Mouse (Mus musculus): Measurements from ENCODE around the gene Atg4d. TPM values are rescaled to one million over a fixed set of nuclear protein-coding genes. Genes with fewer than 3 reads are reported as not detected.

The Atg4d gene
- polyA plus RNA-seq (2014; fragmentation: Illumina TruSeq; extraction: RNeasy Lipid Tissue Mini Kit (QIAGEN cat#74804); ENCODE audit: low read depth, low replicate concordance) = 1.3 TPM

DNA sequence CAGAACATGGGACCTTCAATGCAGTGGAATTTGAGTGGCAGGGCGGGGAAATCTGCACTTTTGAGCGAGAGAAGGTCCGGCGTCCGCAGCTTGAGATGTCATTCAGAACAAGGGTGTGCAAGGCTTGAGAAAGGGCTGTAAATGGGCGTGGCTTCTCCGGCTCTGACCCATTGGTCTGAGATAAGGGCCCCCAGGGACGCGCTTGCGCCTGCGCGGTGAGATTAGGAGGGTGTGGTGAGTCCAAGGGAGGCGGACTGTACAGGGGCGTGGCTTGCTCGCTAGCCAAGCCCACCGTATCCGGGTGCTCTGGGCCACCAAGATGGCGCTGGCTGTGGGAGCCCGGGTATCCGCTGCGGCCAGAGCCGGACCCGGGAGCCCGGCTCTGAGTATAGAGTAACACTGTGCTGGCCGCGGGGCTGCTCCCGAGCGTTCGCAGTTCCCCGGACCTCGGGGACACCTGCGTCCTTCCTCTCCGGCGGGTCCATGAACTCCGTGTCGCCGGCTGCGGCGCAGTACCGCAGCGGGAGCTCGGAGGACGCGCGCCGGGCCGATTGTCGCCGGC lies at the start of gene Atg4d:
TSS of gene Atg4d (plus strand) at position 294 of the 562 bp plus-strand sequence.

GRCm38 (mm10) chr9:21238733-21239464 lies 26.2 kb upstream of the Atg4d start, which contains the start of gene Keap1:
TSS of gene Keap1 (minus strand) at chr9:21239361.

DNA sequence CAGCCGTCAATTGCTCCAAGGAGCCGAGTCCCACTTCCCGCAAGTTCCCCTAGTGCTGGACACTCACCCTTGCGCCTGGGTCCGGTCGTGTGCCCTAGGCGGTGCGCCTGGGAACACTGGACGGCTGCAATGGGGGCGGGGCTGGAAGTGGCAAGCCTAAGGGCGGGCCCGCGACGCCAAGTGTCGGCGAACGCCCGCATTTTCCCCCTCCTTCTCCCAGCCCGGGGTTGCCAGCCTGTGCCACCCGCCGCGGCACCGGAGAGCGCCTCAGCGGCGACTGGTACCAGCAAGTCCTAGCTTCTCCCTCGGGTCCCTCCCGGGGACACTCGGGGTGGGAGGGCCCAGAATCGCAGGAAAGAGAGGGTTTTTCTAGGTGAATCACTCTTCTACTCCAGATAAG lies 16.8 kb upstream of the Atg4d start, which contains the start of gene S1pr5:
TSS of gene S1pr5 (minus strand) at position 118 of the 400 bp plus-strand sequence.

DNA sequence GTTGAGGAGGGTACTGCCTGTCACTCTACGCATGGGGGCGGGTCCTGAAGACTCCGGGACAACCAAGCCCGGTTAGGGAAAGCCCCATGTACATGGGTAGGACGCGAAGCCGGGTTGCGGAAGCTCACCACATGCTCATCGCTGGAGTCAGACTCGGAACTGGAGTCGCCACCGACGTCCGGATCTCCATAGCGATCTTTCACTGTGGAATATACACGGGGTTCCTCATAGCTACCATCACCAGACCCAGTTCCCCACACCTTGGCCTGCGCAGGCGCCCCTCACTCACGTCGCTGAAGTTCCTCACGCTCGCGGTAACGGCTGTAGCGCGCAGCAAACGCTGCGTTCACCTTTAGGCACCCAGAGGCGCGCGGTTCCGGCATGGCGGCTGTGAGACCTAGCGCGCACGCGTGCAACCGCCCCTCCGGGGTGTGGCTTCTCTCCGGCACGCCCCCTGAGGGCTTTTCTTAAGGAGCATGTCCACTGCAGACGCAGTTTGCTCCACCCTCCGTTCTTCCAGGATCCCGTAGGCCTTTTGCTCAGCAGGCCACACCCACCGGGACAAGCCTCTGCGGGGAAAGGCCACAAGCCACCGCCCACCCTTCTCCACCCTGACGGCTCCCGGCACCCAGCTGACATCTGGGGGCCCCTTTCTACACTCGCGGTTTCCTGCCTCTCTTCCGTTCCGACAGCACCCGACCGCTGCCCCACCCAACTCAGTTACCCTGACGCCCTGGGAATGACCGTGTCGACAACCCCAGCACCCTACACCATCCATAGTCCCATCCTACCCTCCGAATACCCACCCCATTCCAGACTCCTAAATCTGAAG lies 22.7 kb downstream of the Atg4d start, which contains the start of gene Kri1:
TSS of gene Kri1 (minus strand) at position 399 of the 832 bp plus-strand sequence.

GRCm38 (mm10) chr9:21291022-21291787 lies 26.1 kb downstream of the Atg4d start, which contains the start of gene Cdkn2d:
TSS of gene Cdkn2d (minus strand) at chr9:21291407.

DNA sequence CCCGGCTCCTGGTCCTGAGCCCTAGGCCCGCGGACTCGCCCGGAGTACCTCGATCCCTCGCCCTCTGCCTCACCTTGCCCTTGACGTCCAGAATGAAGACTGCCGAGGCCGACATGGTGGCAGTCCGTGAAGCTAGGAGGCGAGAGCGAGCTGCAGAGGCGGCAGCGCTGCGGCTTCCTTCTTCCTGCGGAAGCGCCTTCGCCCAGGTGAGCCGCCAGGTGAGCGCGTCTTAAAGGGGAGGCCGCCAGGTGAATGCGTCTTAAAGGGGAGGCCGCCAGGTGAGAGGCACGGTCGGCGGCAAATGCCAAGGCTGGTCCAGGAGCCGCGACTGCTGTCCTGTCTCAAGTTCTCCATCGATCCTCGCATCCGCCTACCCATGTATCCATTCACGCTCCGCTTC lies 47.0 kb downstream of the Atg4d start, which contains the start of gene Ap1m2:
TSS of gene Ap1m2 (minus strand) at position 204 of the 400 bp plus-strand sequence.

GRCm38 (mm10) chr9:21320619-21321512 lies 55.8 kb downstream of the Atg4d start, which contains the start of gene Slc44a2:
TSS of gene Slc44a2 (plus strand) at chr9:21320698.

Other genes starting within 250 kb of the Atg4d start
- gene Icam1, start 249.3 kb upstream of the Atg4d start, polyA plus RNA-seq (2014; fragmentation: Illumina TruSeq; extraction: RNeasy Lipid Tissue Mini Kit (QIAGEN cat#74804); ENCODE audit: low read depth, low replicate concordance) = 5.3 TPM
- gene Icam4, start 235.9 kb upstream of the Atg4d start, polyA plus RNA-seq (2014; fragmentation: Illumina TruSeq; extraction: RNeasy Lipid Tissue Mini Kit (QIAGEN cat#74804); ENCODE audit: low read depth, low replicate concordance) = not detected
- not detected for gene Icam5, start 233.2 kb upstream of the Atg4d start, polyA plus RNA-seq (2014; fragmentation: Illumina TruSeq; extraction: RNeasy Lipid Tissue Mini Kit (QIAGEN cat#74804); ENCODE audit: low read depth, low replicate concordance)
- not detected for gene Zglp1, start 198.2 kb upstream of the Atg4d start, polyA plus RNA-seq (2014; fragmentation: Illumina TruSeq; extraction: RNeasy Lipid Tissue Mini Kit (QIAGEN cat#74804); ENCODE audit: low read depth, low replicate concordance)
- not detected for gene Gm49373, start 192.2 kb upstream of the Atg4d start, polyA plus RNA-seq (2014; fragmentation: Illumina TruSeq; extraction: RNeasy Lipid Tissue Mini Kit (QIAGEN cat#74804); ENCODE audit: low read depth, low replicate concordance)
- gene Fdx1l, start 191.7 kb upstream of the Atg4d start, polyA plus RNA-seq (2014; fragmentation: Illumina TruSeq; extraction: RNeasy Lipid Tissue Mini Kit (QIAGEN cat#74804); ENCODE audit: low read depth, low replicate concordance) = 0.69 TPM
- gene Gm38431, start 173.3 kb upstream of the Atg4d start, polyA plus RNA-seq (2014; fragmentation: Illumina TruSeq; extraction: RNeasy Lipid Tissue Mini Kit (QIAGEN cat#74804); ENCODE audit: low read depth, low replicate concordance) = 0.73 TPM
- gene Raver1, start 173.3 kb upstream of the Atg4d start, polyA plus RNA-seq (2014; fragmentation: Illumina TruSeq; extraction: RNeasy Lipid Tissue Mini Kit (QIAGEN cat#74804); ENCODE audit: low read depth, low replicate concordance) = 4.5 TPM
- 2.0 TPM for gene Tyk2, start 134.1 kb upstream of the Atg4d start, polyA plus RNA-seq (2014; fragmentation: Illumina TruSeq; extraction: RNeasy Lipid Tissue Mini Kit (QIAGEN cat#74804); ENCODE audit: low read depth, low replicate concordance)
- 9.0 TPM for gene Cdc37, start 115.3 kb upstream of the Atg4d start, polyA plus RNA-seq (2014; fragmentation: Illumina TruSeq; extraction: RNeasy Lipid Tissue Mini Kit (QIAGEN cat#74804); ENCODE audit: low read depth, low replicate concordance)
- gene Pde4a, start 99.6 kb upstream of the Atg4d start, polyA plus RNA-seq (2014; fragmentation: Illumina TruSeq; extraction: RNeasy Lipid Tissue Mini Kit (QIAGEN cat#74804); ENCODE audit: low read depth, low replicate concordance) = 0.93 TPM
- 7.0 TPM for gene Keap1, start 25.9 kb upstream of the Atg4d start, polyA plus RNA-seq (2014; fragmentation: Illumina TruSeq; extraction: RNeasy Lipid Tissue Mini Kit (QIAGEN cat#74804); ENCODE audit: low read depth, low replicate concordance)
- not detected for gene S1pr5, start 16.9 kb upstream of the Atg4d start, polyA plus RNA-seq (2014; fragmentation: Illumina TruSeq; extraction: RNeasy Lipid Tissue Mini Kit (QIAGEN cat#74804); ENCODE audit: low read depth, low replicate concordance)
- 3.3 TPM for gene Kri1, start 22.7 kb downstream of the Atg4d start, polyA plus RNA-seq (2014; fragmentation: Illumina TruSeq; extraction: RNeasy Lipid Tissue Mini Kit (QIAGEN cat#74804); ENCODE audit: low read depth, low replicate concordance)
- 3.2 TPM for gene Cdkn2d, start 26.1 kb downstream of the Atg4d start, polyA plus RNA-seq (2014; fragmentation: Illumina TruSeq; extraction: RNeasy Lipid Tissue Mini Kit (QIAGEN cat#74804); ENCODE audit: low read depth, low replicate concordance)
- gene Ap1m2, start 47.0 kb downstream of the Atg4d start, polyA plus RNA-seq (2014; fragmentation: Illumina TruSeq; extraction: RNeasy Lipid Tissue Mini Kit (QIAGEN cat#74804); ENCODE audit: low read depth, low replicate concordance) = 3.4 TPM
- gene Slc44a2, start 55.4 kb downstream of the Atg4d start, polyA plus RNA-seq (2014; fragmentation: Illumina TruSeq; extraction: RNeasy Lipid Tissue Mini Kit (QIAGEN cat#74804); ENCODE audit: low read depth, low replicate concordance) = 13.9 TPM
- 12.2 TPM for gene Ilf3, start 102.6 kb downstream of the Atg4d start, polyA plus RNA-seq (2014; fragmentation: Illumina TruSeq; extraction: RNeasy Lipid Tissue Mini Kit (QIAGEN cat#74804); ENCODE audit: low read depth, low replicate concordance)
- gene Qtrt1, start 146.5 kb downstream of the Atg4d start, polyA plus RNA-seq (2014; fragmentation: Illumina TruSeq; extraction: RNeasy Lipid Tissue Mini Kit (QIAGEN cat#74804); ENCODE audit: low read depth, low replicate concordance) = not detected
- gene Dnm2, start 159.6 kb downstream of the Atg4d start, polyA plus RNA-seq (2014; fragmentation: Illumina TruSeq; extraction: RNeasy Lipid Tissue Mini Kit (QIAGEN cat#74804); ENCODE audit: low read depth, low replicate concordance) = 17.1 TPM
- gene Tmed1, start 245.0 kb downstream of the Atg4d start, polyA plus RNA-seq (2014; fragmentation: Illumina TruSeq; extraction: RNeasy Lipid Tissue Mini Kit (QIAGEN cat#74804); ENCODE audit: low read depth, low replicate concordance) = 2.7 TPM

Data from kidney, adult 10 weeks (tissue).